Mouse (Mus musculus) kidney, adult 8-10 months (tissue): ENCODE data around the gene Zfp3.

Experiments used
- DNase-seq, 2 experiments: peaks; one replicate each; pipeline ENCODE4 v3.0.0; 2022

Zfp3 gene

GRCm38 (mm10) chr11:70809011-70809410 is 45.0 kb downstream of the Zfp3 start:
- no peak for DNase-seq

DNA sequence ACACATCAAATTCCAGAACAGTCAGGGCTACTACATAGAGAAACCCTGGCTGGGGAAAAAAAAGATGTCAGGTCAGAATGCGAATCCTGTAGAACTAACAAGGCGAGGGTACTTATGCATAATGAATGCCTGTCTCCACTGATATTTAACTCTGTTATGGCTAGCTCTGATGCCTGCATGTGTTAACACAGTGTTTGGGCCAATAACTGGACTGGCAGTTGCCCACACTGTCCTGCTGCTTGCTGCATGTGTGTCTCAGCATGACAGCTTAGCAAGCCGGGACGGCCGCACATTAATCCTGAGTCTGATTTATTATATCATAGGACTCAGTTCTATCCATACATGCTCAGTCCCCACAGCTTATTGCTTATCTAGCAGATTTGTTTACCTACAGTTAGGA is 47.0 kb downstream of the Zfp3 start:
- no peak for DNase-seq

DNA sequence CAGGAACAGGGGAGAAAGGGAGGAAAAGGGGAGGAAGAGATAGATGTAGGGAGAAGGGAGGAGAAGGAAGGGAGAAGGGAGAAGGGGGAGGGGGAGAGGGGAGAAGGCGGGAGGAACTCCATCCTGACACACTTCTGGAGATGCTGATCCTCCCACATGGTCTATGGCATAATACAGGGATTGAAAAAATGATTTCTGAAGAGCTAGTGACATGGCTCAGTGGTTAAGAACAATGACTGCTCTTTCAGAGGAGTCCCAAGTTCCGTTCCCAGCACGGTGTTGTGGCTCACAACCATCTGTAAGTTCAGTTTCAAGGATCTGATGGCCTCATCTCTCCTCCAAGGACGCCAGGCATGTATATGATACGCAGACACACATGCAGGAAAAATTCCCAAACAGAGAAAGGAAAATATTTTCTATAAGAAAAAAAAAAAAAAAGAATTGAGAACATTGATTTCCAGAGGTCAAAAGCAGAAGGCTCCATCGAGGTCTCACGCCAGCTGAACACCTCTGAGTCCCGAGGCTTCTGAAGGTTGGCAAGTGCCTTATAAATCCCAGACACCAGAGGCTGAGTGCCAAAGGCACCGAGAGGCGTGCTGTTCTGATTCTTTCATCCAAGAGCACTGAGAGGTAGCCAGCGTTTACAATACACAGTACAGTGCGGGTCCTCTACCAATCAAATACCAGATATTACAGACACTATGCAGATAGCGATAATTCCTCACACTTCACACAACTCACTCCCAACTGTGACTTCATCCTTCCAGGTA is 47.6 kb downstream of the Zfp3 start:
- no peak for DNase-seq

- no peak for DNase-seq
Measured at GRCm38 (mm10) chr11:70812365-70812764, 48.4 kb downstream of the Zfp3 start, which contains the start of gene Scimp. Gene Scimp (minus strand): TSS chr11:70812586.

DNA sequence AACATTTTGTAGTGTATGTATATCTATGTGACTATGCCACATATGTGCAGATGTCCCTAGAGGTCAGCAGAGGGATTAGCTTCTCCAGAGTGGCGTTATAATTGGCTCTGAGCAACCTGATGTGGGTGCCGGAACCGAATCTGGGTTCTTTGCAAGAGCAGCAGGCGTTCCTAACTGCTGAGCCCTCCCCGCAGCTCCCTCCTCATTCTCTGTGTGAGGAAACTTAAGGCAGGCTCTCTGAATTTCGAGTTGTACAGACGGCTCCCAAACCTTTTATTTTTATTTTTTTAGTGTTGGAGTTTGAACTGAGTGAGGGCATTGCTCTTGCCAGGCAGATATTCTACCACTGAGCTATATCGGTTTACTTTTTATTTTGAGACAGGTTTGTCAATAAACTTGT is 51.1 kb downstream of the Zfp3 start:
- no peak for DNase-seq

GRCm38 (mm10) chr11:70815498-70816078 is 51.6 kb downstream of the Zfp3 start:
- peak; percentile 40 to 60 for DNase-seq

GRCm38 (mm10) chr11:70816770-70817169 is 52.8 kb downstream of the Zfp3 start:
- DNase-seq = no peak

DNA sequence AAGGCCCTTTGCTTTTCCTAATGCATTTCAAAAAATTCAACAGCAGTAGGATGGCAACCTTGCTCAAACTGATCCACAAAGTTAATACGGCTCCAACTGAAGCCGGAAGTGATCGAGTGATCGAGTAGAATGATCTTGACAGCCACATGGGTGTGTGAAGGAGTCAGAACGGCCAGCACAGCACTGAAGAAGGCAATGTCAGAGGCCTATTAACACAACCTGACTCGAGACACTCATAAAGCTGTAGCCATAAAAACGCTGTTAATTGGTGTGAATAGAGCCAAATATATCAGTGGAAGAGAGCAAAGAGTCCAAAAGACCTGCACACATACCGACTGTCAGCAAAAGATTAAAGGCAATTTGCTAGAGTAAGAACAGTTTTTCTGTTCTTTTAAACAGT is 56.1 kb downstream of the Zfp3 start:
- no peak for DNase-seq

DNA sequence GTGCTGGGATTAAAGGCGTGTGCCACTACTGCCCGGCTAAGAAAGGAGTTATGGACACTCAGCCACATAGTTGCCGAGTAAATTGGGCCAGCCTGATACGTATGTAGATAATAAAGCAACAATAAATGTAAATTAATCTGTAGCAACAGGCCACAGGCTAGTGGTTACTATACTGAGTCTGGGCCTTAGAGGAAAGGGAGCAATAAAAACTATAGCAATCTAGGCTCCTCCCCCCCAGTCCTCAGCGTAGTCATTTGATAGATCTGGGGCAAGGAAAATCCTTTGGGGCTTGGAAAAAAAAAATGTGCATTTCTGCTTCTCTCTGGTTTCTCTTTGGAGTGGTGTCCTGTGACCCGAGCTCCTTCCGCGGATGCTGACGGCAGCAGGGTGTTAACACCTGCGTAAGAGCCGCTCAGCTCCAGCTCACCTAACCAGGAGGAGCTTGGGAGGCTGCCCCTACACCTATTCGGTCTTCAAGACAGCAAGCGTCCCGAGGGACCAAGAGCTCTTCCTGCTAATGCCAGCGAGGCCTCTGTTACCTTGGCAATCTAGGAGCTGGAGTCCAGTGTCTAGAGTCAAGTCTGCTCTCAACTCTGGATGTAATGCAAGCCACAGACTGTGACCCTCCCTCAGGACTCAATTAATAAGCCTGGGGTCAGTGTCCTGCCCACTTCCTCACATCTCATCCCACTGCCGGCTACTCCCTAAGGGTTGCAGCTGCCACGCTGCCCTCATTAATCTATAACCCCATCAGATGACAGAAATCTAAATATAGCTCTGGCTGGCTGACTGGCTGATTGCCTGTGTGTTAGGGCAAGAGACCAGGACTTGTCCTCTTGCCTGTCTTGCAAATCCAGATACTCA is 58.0 kb downstream of the Zfp3 start:
- DNase-seq = peak; percentile 80 to 82
